Mouse (Mus musculus): ENCODE data around the gene Axin1.
A peak's percentile ranks its signal among the peaks of the same experiment; 100 is the strongest.
"Not testable (repeated sequence)": the region's sequence is repeated elsewhere in the genome, so short reads cannot be mapped to it uniquely, and the experiment has no call there.

The Axin1 gene

GRCm38 (mm10) chr17:26119766-26120710, 18.4 kb upstream of the Axin1 start:
- peak; percentile 45 for DNase-seq (ENCODE audit: extremely low read depth, low read depth)

GRCm38 (mm10) chr17:26122431-26123140, 15.9 kb upstream of the Axin1 start:
- DNase-seq (ENCODE audit: extremely low read depth, low read depth), result no peak

GRCm38 (mm10) chr17:26123267-26123684, 15.2 kb upstream of the Axin1 start, which contains the start of gene Mrpl28:
Mrpl28 (plus strand) TSS chr17:26123500.
- peak; percentile 95 for DNase-seq (ENCODE audit: extremely low read depth, low read depth)

GRCm38 (mm10) chr17:26124560-26124959, 13.9 kb upstream of the Axin1 start:
- no peak for DNase-seq (ENCODE audit: extremely low read depth, low read depth)

- no peak for DNase-seq (ENCODE audit: extremely low read depth, low read depth)
Observed at GRCm38 (mm10) chr17:26125226-26125625, 13.3 kb upstream of the Axin1 start.

- no peak for DNase-seq (ENCODE audit: extremely low read depth, low read depth)
Observed at GRCm38 (mm10) chr17:26131062-26131732, 7.3 kb upstream of the Axin1 start.

GRCm38 (mm10) chr17:26131856-26132853, 6.3 kb upstream of the Axin1 start:
- DNase-seq (ENCODE audit: extremely low read depth, low read depth), result no peak

- DNase-seq (ENCODE audit: extremely low read depth, low read depth), result no peak
Observed at GRCm38 (mm10) chr17:26137106-26137750, 1.3 kb upstream of the Axin1 start.

- DNase-seq (ENCODE audit: extremely low read depth, low read depth), result no peak
Observed at GRCm38 (mm10) chr17:26137751-26138130, 747 bp upstream of the Axin1 start.

- no peak for DNase-seq (ENCODE audit: extremely low read depth, low read depth)
Observed at GRCm38 (mm10) chr17:26138901-26139381, 453 bp downstream of the Axin1 start.

- DNase-seq (ENCODE audit: extremely low read depth, low read depth), result no peak
Observed at GRCm38 (mm10) chr17:26142796-26143195, 4.3 kb downstream of the Axin1 start.

- no peak for DNase-seq (ENCODE audit: extremely low read depth, low read depth)
Observed at GRCm38 (mm10) chr17:26143386-26143785, 4.9 kb downstream of the Axin1 start.

GRCm38 (mm10) chr17:26149056-26149455, 10.6 kb downstream of the Axin1 start:
- no peak for DNase-seq (ENCODE audit: extremely low read depth, low read depth)

GRCm38 (mm10) chr17:26151886-26152630, 13.6 kb downstream of the Axin1 start:
- DNase-seq (ENCODE audit: extremely low read depth, low read depth), result no peak

GRCm38 (mm10) chr17:26162736-26163135, 24.2 kb downstream of the Axin1 start:
- DNase-seq (ENCODE audit: extremely low read depth, low read depth), result no peak

GRCm38 (mm10) chr17:26168039-26168438, 29.6 kb downstream of the Axin1 start:
- peak; percentile 31 for DNase-seq (ENCODE audit: extremely low read depth, low read depth)

- not testable (repeated sequence) for DNase-seq (ENCODE audit: extremely low read depth, low read depth)
Observed at GRCm38 (mm10) chr17:26175248-26175647, 36.8 kb downstream of the Axin1 start.

- no peak for DNase-seq (ENCODE audit: extremely low read depth, low read depth)
Observed at GRCm38 (mm10) chr17:26178611-26179010, 40.1 kb downstream of the Axin1 start.

GRCm38 (mm10) chr17:26181179-26181578, 42.7 kb downstream of the Axin1 start:
- no peak for DNase-seq (ENCODE audit: extremely low read depth, low read depth)

Data from MEL-GATA-1-ER (cell line).